In genomic region chr19:53460312-53461024, GRCm38 (mm10) we compare ENCODE assay signal across 9 mouse cellular contexts.
DNase-seq lines count a peak whose midpoint lies in the region; ATAC-seq and TF ChIP-seq lines count a peak whose summit lies in the region.
"Had no signal": no experiment of that assay in that cellular context is flagged by ENCODE, and none has a peak within 500 bp of the region (broad histone marks: within the 10 kb centered on the region; RNA-seq: fewer than 3 reads in every experiment).

No protein-coding gene starts in this region.

- no peaks in the 10 kb centered on the region for H3K79me2 ChIP-seq in MEL (ENCODE audit: control insufficient read depth, insufficient read depth, low read length, poor library complexity)

- peaks cover 22% of the 10 kb centered on the region for H3K4me1 ChIP-seq in kidney, embryonic 14.5 days (ENCODE audit: control insufficient read depth, insufficient read depth, low read length)
- peaks cover 5 to 21% of the 10 kb centered on the region in 2 experiments for H3K4me1 ChIP-seq in MEL (ENCODE audit: control insufficient read depth in 1 of 2, insufficient read depth in 2 of 2, low read length in 2 of 2)
- H3K4me1 ChIP-seq in hindbrain, embryonic 11.5 days (replicated peaks; ENCODE audit: control insufficient read depth, insufficient read depth, low read length), result 0 out of 2 replicates have a peak, but pooled peaks cover 3% of the 10 kb centered on the region

- no peak for TF ChIP-seq POLR2A in MEL (IDR thresholded peaks at IDR 0.05; ENCODE audit: control insufficient read depth in 1 of 2, insufficient read depth in 1 of 2, low read depth in 1 of 2, low read length in 2 of 2, poor library complexity in 1 of 2)

- no peak overlapping the region for H3K27ac ChIP-seq in kidney, embryonic 14.5 days (ENCODE audit: low read depth, low read length)
- H3K27ac ChIP-seq in MEL (ENCODE audit: control insufficient read depth, low read depth, low read length), result no peak overlapping the region
- no peak overlapping the region for H3K27ac ChIP-seq in hindbrain, embryonic 11.5 days (ENCODE audit: low read depth, low read length)

- no peak for DNase-seq in kidney, postnatal 10 days
- DNase-seq in MEL (ENCODE audit: low read depth, low spot score), result peak; percentile 55
- DNase-seq in hindbrain, embryonic 11.5 days (ENCODE audit: low spot score), result peak; percentile 39
- DNase-seq in right cerebral cortex, postnatal 36 days (ENCODE audit: low spot score in 2 of 2), result no peak
- DNase-seq in urinary bladder, adult 18-20 months (ENCODE audit: low spot score in 2 of 2), result no peak
- DNase-seq: kidney, postnatal 36 days had no signal

- peak overlapping the region; percentile 21 for H3K4me2 ChIP-seq in kidney, embryonic 14.5 days (replicated peaks; ENCODE audit: low read depth, low read length)
- peak overlapping the region; percentile 27 for H3K4me2 ChIP-seq in hindbrain, embryonic 11.5 days (replicated peaks; ENCODE audit: low read depth, low read length)

- TF ChIP-seq EP300 in MEL (IDR thresholded peaks at IDR 0.05; ENCODE audit: low read depth in 1 of 2, low read length in 2 of 2), result no peak

- 9% methylated on average over 19 of the region's 19 CpGs for WGBS in kidney, embryonic 14.5 days
- 7% methylated on average over 19 of the region's 19 CpGs for WGBS in hindbrain, embryonic 11.5 days

- no peak overlapping the region for H3K4me3 ChIP-seq in kidney, embryonic 14.5 days (ENCODE audit: low read length)
- H3K4me3 ChIP-seq in MEL (ENCODE audit: control insufficient read depth in 1 of 2, insufficient read depth in 1 of 2, low read depth in 2 of 2, low read length in 2 of 2), result no peak overlapping the region
- no peak overlapping the region for H3K4me3 ChIP-seq in hindbrain, embryonic 11.5 days (ENCODE audit: low read depth, low read length)

- no peak for ATAC-seq in kidney, embryonic 14.5 days (ENCODE audit: low FRiP score, low TSS enrichment)
- no peak for ATAC-seq in hindbrain, embryonic 11.5 days (ENCODE audit: low FRiP score)
- peak; percentile 51 for ATAC-seq in monocyte, adult 5-6 weeks (replicated peaks; ENCODE audit: insufficient number of reproducible peaks, low FRiP score, low TSS enrichment, poor library complexity, severe bottlenecking)
- ATAC-seq in erythroid progenitor cell, adult 5-6 weeks (replicated peaks; ENCODE audit: low FRiP score, poor library complexity, severe bottlenecking), result no peak

- H3K27me3 ChIP-seq in kidney, embryonic 14.5 days (ENCODE audit: control insufficient read depth, insufficient read depth, low read length), result no peaks in the 10 kb centered on the region
- H3K27me3 ChIP-seq in MEL (ENCODE audit: control insufficient read depth in 1 of 2, insufficient read depth in 2 of 2, low read length in 2 of 2), result no peaks in the 10 kb centered on the region
- H3K27me3 ChIP-seq in hindbrain, embryonic 11.5 days (ENCODE audit: control insufficient read depth, insufficient read depth, low read length), result no peaks in the 10 kb centered on the region

- no peaks in the 10 kb centered on the region for H3K9me3 ChIP-seq in kidney, embryonic 14.5 days (ENCODE audit: control insufficient read depth, low read length)
- H3K9me3 ChIP-seq in MEL (replicated peaks; ENCODE audit: insufficient read depth, low read length), result no peaks in the 10 kb centered on the region
- no peaks in the 10 kb centered on the region for H3K9me3 ChIP-seq in hindbrain, embryonic 11.5 days (ENCODE audit: control insufficient read depth, low read length)

- H3K36me3 ChIP-seq in kidney, embryonic 14.5 days (ENCODE audit: control insufficient read depth, insufficient read depth, low read length), result no peaks in the 10 kb centered on the region
- peaks cover 0 to 15% of the 10 kb centered on the region in 2 experiments; a peak in 2 of 4 replicates for H3K36me3 ChIP-seq in MEL (ENCODE audit: control insufficient read depth in 1 of 2, insufficient read depth in 2 of 2, low read length in 2 of 2)
- H3K36me3 ChIP-seq in hindbrain, embryonic 11.5 days (ENCODE audit: control insufficient read depth, insufficient read depth, low read length), result no peaks in the 10 kb centered on the region

- TF ChIP-seq CTCF in MEL (IDR thresholded peaks at IDR 0.05 in 2 of 3, conservative IDR thresholded peaks at IDR 0.05 in 1 of 3; ENCODE audit: control insufficient read depth in 1 of 3, insufficient read depth in 1 of 3, low read depth in 2 of 3, low read length in 3 of 3, poor library complexity in 1 of 3, severe bottlenecking in 1 of 3), result no peak

- no peak overlapping the region for H3K9ac ChIP-seq in kidney, embryonic 14.5 days (ENCODE audit: low read depth, low read length)
- H3K9ac ChIP-seq in MEL (ENCODE audit: control insufficient read depth, low read depth, low read length, poor library complexity, severe bottlenecking), result no peak overlapping the region
- H3K9ac ChIP-seq in hindbrain, embryonic 11.5 days (ENCODE audit: low read depth, low read length), result no peak overlapping the region

- no peak for TF ChIP-seq RAD21 in MEL (IDR thresholded peaks at IDR 0.05; ENCODE audit: low read depth, low read length)

TF ChIP-seq in MEL, 35 proteins besides CTCF, POLR2A, EP300 and RAD21:
- TF ChIP-seq RCOR1 (IDR thresholded peaks at IDR 0.05; ENCODE audit: low read depth, low read length) (no peak), ZKSCAN1 (IDR thresholded peaks at IDR 0.05; ENCODE audit: low read depth, low read length) (no peak), TCF12 (IDR thresholded peaks at IDR 0.05; ENCODE audit: low read depth, low read length) (no peak), MAX (IDR thresholded peaks at IDR 0.05; ENCODE audit: low read length) (no peak), JUND (IDR thresholded peaks at IDR 0.05; ENCODE audit: low read depth, low read length) (no peak), CHD2 (IDR thresholded peaks at IDR 0.05; ENCODE audit: low read length) (no peak), TBP (IDR thresholded peaks at IDR 0.05; ENCODE audit: low read depth, low read length) (no peak), ZNF384 (IDR thresholded peaks at IDR 0.05; ENCODE audit: low read depth, low read length) (no peak)
TF ChIP-seq in MEL: peak in this region for 0.

Comparison
In these comparisons a context has a peak if more than half of its experiments do, and no peak if none do; other contexts are left out.
1. DNase-seq: peak in MEL (single experiment) and hindbrain, embryonic 11.5 days (single experiment); none in kidney, postnatal 10 days (single experiment), right cerebral cortex, postnatal 36 days (0 of 2) and urinary bladder, adult 18-20 months (0 of 2).